Mouse (Mus musculus): Measurements from ENCODE around the gene Mast2. TPM values are rescaled to one million over a fixed set of nuclear protein-coding genes. Genes with fewer than 3 reads are reported as not detected.

Gene Mast2
- polyA plus RNA-seq, 1 experiment from 2014 or later = 5.9 TPM

DNA sequence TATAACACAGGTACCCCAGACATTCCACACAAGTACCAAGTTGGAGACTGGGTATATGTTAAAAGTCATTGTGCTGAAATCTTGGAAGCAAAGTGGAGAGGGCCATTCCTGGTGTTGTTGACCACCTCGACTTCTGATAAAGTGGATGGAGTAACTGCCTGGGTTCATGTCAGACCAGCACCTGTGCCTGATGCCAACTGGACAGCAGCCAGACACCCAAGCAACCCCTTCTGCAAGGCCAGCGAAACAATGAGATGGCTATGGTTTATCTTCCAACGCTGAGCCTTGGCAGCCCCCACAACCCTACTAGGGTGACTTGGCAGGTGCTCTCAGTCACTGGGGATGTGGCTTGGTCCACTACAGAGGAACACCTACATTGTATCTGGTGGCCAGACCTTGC, 42.8 kb downstream of the Mast2 start:
- H3K4me3 ChIP-seq (ENCODE audit: low read depth, low read length) = no peak overlapping the region
- TF ChIP-seq EP300 (IDR thresholded peaks at IDR 0.05) = no peak
- no peak for TF ChIP-seq CTCF (IDR thresholded peaks at IDR 0.05)
- no peaks in the 10 kb centered on the region for H3K27me3 ChIP-seq (replicated peaks; ENCODE audit: insufficient read depth, low read length)
- WGBS = 66% methylated on average over 3 of the region's 3 CpGs
- DNase-seq (ENCODE audit: low spot score) (no peak), ATAC-seq (no peak)
- H3K27ac ChIP-seq (ENCODE audit: low read length) = no peak overlapping the region
- H3K4me2 ChIP-seq (replicated peaks; ENCODE audit: low read depth, low read length) = no peak overlapping the region
- H3K4me1 ChIP-seq (ENCODE audit: insufficient read depth, low read depth, low read length) = no peaks in the 10 kb centered on the region
- no peaks in the 10 kb centered on the region for H3K9me3 ChIP-seq (ENCODE audit: low read length)
- no peaks in the 10 kb centered on the region for H3K36me3 ChIP-seq (ENCODE audit: insufficient read depth, low read length)
- no peak overlapping the region for H3K9ac ChIP-seq (replicated peaks; ENCODE audit: low read depth)

DNA sequence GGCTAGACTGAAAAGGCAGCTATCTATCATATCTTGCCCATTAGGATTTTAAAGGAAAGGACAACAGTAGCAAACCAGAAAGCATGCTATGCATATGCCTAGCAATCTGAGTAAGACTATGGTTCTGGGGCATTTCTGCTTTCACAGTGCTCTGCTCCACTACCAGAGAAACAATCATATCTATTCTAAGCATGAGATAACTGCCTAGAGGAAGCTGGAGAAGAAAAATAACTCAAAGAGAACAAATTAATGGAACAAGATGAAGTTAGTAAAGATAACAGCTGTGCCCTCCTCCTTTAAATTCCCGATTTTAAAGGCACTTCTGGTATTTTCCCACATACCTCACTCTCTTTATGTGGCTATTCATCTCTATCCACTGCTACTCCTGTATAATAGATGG, 51.0 kb downstream of the Mast2 start:
- WGBS = 21% methylated on average over 1 of the region's 1 CpGs
- H3K9ac ChIP-seq (replicated peaks; ENCODE audit: low read depth) = no peak overlapping the region
- TF ChIP-seq CTCF (IDR thresholded peaks at IDR 0.05) (no peak), EP300 (IDR thresholded peaks at IDR 0.05) (no peak)
- ATAC-seq = no peak
- H3K4me2 ChIP-seq (replicated peaks; ENCODE audit: low read depth, low read length) = no peak overlapping the region
- no peak for DNase-seq (ENCODE audit: low spot score)
- no peaks in the 10 kb centered on the region for H3K9me3 ChIP-seq (ENCODE audit: low read length)
- no peaks in the 10 kb centered on the region for H3K36me3 ChIP-seq (ENCODE audit: insufficient read depth, low read length)
- H3K4me1 ChIP-seq (ENCODE audit: insufficient read depth, low read depth, low read length) = no peaks in the 10 kb centered on the region
- H3K27ac ChIP-seq (ENCODE audit: low read length) = no peak overlapping the region
- H3K27me3 ChIP-seq (replicated peaks; ENCODE audit: insufficient read depth, low read length) = no peaks in the 10 kb centered on the region
- no peak overlapping the region for H3K4me3 ChIP-seq (ENCODE audit: low read depth, low read length)

DNA sequence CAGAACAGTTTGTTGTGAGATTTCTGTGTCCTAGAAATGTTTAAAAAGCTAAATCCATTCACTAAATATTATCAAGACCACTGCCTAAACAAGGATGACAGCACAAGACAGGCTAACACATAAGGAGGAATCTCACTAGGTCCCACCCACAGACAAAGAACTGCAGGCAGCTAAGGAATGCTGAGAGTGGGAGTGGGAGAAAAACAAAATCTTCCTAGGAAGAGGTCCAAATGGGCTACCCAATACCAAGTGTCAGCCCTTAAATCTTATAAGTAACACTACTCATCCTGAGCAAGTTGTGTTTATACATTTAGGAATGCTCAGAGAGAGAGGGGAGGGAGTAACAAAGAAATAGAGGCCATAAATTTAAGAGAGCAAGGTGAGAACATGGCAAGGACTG, 52.6 kb downstream of the Mast2 start:
- TF ChIP-seq CTCF (IDR thresholded peaks at IDR 0.05) (no peak), EP300 (IDR thresholded peaks at IDR 0.05) (no peak)
- Histone ChIP-seq H3K9ac (replicated peaks; ENCODE audit: low read depth) (no peak overlapping the region), H3K36me3 (ENCODE audit: insufficient read depth, low read length) (no peaks in the 10 kb centered on the region), H3K4me1 (ENCODE audit: insufficient read depth, low read depth, low read length) (no peaks in the 10 kb centered on the region), H3K27ac (ENCODE audit: low read length) (no peak overlapping the region), H3K27me3 (replicated peaks; ENCODE audit: insufficient read depth, low read length) (no peaks in the 10 kb centered on the region), H3K4me3 (ENCODE audit: low read depth, low read length) (no peak overlapping the region), H3K9me3 (ENCODE audit: low read length) (no peaks in the 10 kb centered on the region), H3K4me2 (replicated peaks; ENCODE audit: low read depth, low read length) (no peak overlapping the region)
- DNase-seq (ENCODE audit: low spot score) (no peak), ATAC-seq (no peak)

DNA sequence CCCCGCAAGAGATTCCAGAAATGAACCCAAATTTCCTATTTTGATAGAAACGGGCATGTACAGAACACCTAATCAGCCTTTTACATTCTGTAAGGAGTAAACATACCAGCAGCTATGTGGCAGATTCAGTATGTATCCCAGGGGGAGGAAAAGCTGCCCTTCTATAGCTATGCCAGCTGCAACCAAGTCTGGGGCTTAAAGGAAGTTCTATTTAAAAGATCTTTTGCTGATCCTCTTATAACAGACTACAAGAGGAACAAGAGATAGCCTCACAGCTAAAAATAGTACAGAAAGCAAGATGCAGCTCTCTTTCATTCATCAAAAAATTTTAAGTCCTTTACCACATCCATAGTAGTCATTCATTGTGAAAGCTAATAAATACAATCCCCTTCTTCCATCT, 57.3 kb downstream of the Mast2 start:
- no peak overlapping the region for H3K27ac ChIP-seq (ENCODE audit: low read length)
- H3K9ac ChIP-seq (replicated peaks; ENCODE audit: low read depth) = no peak overlapping the region
- H3K27me3 ChIP-seq (replicated peaks; ENCODE audit: insufficient read depth, low read length) = no peaks in the 10 kb centered on the region
- H3K4me1 ChIP-seq (ENCODE audit: insufficient read depth, low read depth, low read length) = no peaks in the 10 kb centered on the region
- 74% methylated on average over 2 of the region's 2 CpGs for WGBS
- no peak for ATAC-seq
- no peaks in the 10 kb centered on the region for H3K36me3 ChIP-seq (ENCODE audit: insufficient read depth, low read length)
- TF ChIP-seq EP300 (IDR thresholded peaks at IDR 0.05) (no peak), CTCF (IDR thresholded peaks at IDR 0.05) (no peak)
- no peak overlapping the region for H3K4me2 ChIP-seq (replicated peaks; ENCODE audit: low read depth, low read length)
- no peaks in the 10 kb centered on the region for H3K9me3 ChIP-seq (ENCODE audit: low read length)
- DNase-seq (ENCODE audit: low spot score) = no peak
- no peak overlapping the region for H3K4me3 ChIP-seq (ENCODE audit: low read depth, low read length)

DNA sequence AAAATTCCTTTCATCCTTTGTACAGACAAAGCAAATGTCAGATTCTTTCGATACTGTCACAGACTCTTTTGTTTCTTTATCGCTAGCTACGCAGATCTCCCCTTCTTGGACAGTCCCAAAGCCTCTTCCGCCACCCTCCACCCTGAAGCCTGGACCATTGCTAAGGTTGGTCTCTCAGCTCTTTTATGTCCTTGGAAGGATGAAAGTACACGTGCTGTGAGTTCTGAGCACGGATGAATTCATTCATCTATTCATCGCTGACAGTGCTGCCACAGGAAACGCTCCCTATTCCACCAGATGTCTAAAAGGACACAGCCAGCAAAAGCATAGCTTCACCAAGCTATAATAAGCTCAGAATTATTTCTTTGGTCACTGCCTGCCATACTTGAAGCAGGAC, 58.0 kb downstream of the Mast2 start:
- no peaks in the 10 kb centered on the region for H3K9me3 ChIP-seq (ENCODE audit: low read length)
- 0 out of 2 replicates have a peak overlapping the region, but pooled peaks have one; percentile 19 for H3K9ac ChIP-seq (replicated peaks; ENCODE audit: low read depth)
- no peak overlapping the region for H3K27ac ChIP-seq (ENCODE audit: low read length)
- no peak for ATAC-seq
- peak overlapping the region; percentile 42 for H3K4me2 ChIP-seq (replicated peaks; ENCODE audit: low read depth, low read length)
- 22% methylated on average over 8 of the region's 8 CpGs for WGBS
- H3K4me1 ChIP-seq (ENCODE audit: insufficient read depth, low read depth, low read length) = no peaks in the 10 kb centered on the region
- H3K4me3 ChIP-seq (ENCODE audit: low read depth, low read length) = 0 out of 2 replicates have a peak overlapping the region, but pooled peaks have one; percentile 12
- no peaks in the 10 kb centered on the region for H3K36me3 ChIP-seq (ENCODE audit: insufficient read depth, low read length)
- no peak for TF ChIP-seq EP300 (IDR thresholded peaks at IDR 0.05)
- no peak for TF ChIP-seq CTCF (IDR thresholded peaks at IDR 0.05)
- H3K27me3 ChIP-seq (replicated peaks; ENCODE audit: insufficient read depth, low read length) = no peaks in the 10 kb centered on the region
- no peak for DNase-seq (ENCODE audit: low spot score)

DNA sequence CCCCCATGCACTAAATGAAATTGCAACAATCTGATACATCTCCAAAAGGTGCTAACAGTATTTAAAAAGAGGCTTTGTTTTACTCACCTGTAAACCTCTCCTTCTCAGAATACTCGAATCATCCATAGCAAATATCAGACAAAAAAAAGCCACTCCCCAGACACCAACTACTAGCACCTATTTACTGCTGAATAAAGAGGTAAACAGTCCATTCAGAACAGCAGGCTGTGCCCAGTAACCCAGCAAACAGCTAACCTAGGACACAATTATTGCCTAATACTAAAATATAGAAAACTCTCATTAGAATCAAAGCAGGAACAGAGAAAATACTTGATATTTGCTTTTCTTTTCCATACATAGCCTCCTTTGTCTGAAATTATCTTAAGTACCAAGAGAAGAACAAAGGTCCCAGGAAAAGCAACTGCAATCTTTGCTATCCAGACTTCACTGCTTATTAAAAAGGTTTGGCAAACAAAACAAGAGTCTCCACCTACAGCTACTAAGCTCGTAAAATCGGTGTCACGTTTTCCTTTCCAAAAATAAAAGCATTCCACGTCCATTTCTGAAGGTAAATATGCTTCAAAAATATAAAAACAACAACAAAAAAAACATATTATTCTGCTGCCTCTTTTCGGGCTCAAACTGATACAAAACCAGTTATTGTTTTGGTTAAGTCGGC, 58.6 kb downstream of the Mast2 start:
- 0 out of 2 replicates have a peak overlapping the region, but pooled peaks have one; percentile 19 for H3K9ac ChIP-seq (replicated peaks; ENCODE audit: low read depth)
- H3K4me1 ChIP-seq (ENCODE audit: insufficient read depth, low read depth, low read length) = no peaks in the 10 kb centered on the region
- 34% methylated on average over 7 of the region's 7 CpGs for WGBS
- H3K27me3 ChIP-seq (replicated peaks; ENCODE audit: insufficient read depth, low read length) = no peaks in the 10 kb centered on the region
- H3K4me3 ChIP-seq (ENCODE audit: low read depth, low read length) = 0 out of 2 replicates have a peak overlapping the region, but pooled peaks have one; percentile 12
- no peak overlapping the region for H3K27ac ChIP-seq (ENCODE audit: low read length)
- no peak for DNase-seq (ENCODE audit: low spot score)
- no peak for ATAC-seq
- H3K9me3 ChIP-seq (ENCODE audit: low read length) = no peaks in the 10 kb centered on the region
- no peaks in the 10 kb centered on the region for H3K36me3 ChIP-seq (ENCODE audit: insufficient read depth, low read length)
- TF ChIP-seq EP300 (IDR thresholded peaks at IDR 0.05) (no peak), CTCF (IDR thresholded peaks at IDR 0.05) (no peak)
- peak overlapping the region; percentile 42 for H3K4me2 ChIP-seq (replicated peaks; ENCODE audit: low read depth, low read length)
